Mouse (Mus musculus) stomach, postnatal 0 days (tissue): Measurements from ENCODE around the gene Madd. TPM values are rescaled to one million over a fixed set of nuclear protein-coding genes. Genes with fewer than 3 reads are reported as not detected.

ENCODE experiments used
- ATAC-seq: fragments of 200-750 bp; cut with Nextera tagmentation; 2 replicates; pipeline ENCODE4 v1.8.0; 2017; ENCODE audit not compliant: low FRiP score, low TSS enrichment
- DNase-seq: peaks from one replicate; pipeline ENCODE4 v3.0.0-alpha.2; 2016; ENCODE audit warnings: low spot score
- H3K27ac ChIP-seq: fragments of 300-500 bp; sonication (generic); replicated peaks from 2 replicates; pipeline ENCODE4 v1.5.1; 2014; ENCODE audit warnings: mild to moderate bottlenecking, control low read depth
- H3K27me3 ChIP-seq: fragments of 300-500 bp; sonication (generic); 2 replicates; pipeline ENCODE4 v1.6.1; 2014; ENCODE audit warnings: low read length; ENCODE audit not compliant: control insufficient read depth, insufficient read depth
- H3K36me3 ChIP-seq: fragments of 300-500 bp; sonication (generic); 2 replicates; pipeline ENCODE4 v1.6.1; 2014; ENCODE audit warnings: low read length, mixed read lengths; ENCODE audit not compliant: control insufficient read depth, insufficient read depth
- H3K4me1 ChIP-seq: fragments of 300-500 bp; sonication (generic); replicated peaks from 2 replicates; pipeline ENCODE4 v1.6.1; 2014; ENCODE audit warnings: antibody characterized with exemption; ENCODE audit not compliant: control insufficient read depth, insufficient read depth
- H3K4me2 ChIP-seq: fragments of 300-500 bp; sonication (generic); replicated peaks from 2 replicates; pipeline ENCODE4 v1.6.1; 2014; ENCODE audit warnings: low read depth, mild to moderate bottlenecking, control low read depth, moderate library complexity
- H3K4me3 ChIP-seq: fragments of 300-500 bp; sonication (generic); 2 replicates; pipeline ENCODE4 v1.5.1; 2014; ENCODE audit warnings: low read depth, low read length, control low read depth
- H3K9ac ChIP-seq: fragments of 300-500 bp; sonication (generic); 2 replicates; pipeline ENCODE4 v1.6.1; 2014; ENCODE audit warnings: mild to moderate bottlenecking, low read length, control low read depth, mixed read lengths
- H3K9me3 ChIP-seq: fragments of 300-500 bp; sonication (generic); 2 replicates; pipeline ENCODE4 v1.6.1; 2016; ENCODE audit warnings: low read length; ENCODE audit not compliant: control insufficient read depth
- CTCF ChIP-seq: IDR thresholded peaks from 2 replicates; pipeline ENCODE4 v1.5.1; 2016; ENCODE audit warnings: antibody characterized with exemption, low read depth, mild to moderate bottlenecking, moderate library complexity
- EP300 ChIP-seq: optimal IDR thresholded peaks from 2 replicates; pipeline ENCODE3; 2016; ENCODE audit warnings: antibody characterized with exemption
- WGBS: fragments of 180-500 bp; shearing (Covaris S2); extraction: QIAGEN DNeasy Blood & Tissue Kit; methylation state at CpG from one replicate; pipeline ENCODE4 v1.1.7; 2014; 5-methylcytosine and 5-hydroxymethylcytosine counted together
- polyA plus RNA-seq: library from polyadenylated mRNA; unstranded; fragments of >200 nt; fragmentation: Nextera tagmentation; extraction: Ambion mirVana; gene quantifications from 2 replicates; pipeline ENCODE4 v1.2.1, GENCODE M21; 2015

Madd gene
- polyA plus RNA-seq, 1 experiment from 2014 or later = 8.7 TPM

DNA sequence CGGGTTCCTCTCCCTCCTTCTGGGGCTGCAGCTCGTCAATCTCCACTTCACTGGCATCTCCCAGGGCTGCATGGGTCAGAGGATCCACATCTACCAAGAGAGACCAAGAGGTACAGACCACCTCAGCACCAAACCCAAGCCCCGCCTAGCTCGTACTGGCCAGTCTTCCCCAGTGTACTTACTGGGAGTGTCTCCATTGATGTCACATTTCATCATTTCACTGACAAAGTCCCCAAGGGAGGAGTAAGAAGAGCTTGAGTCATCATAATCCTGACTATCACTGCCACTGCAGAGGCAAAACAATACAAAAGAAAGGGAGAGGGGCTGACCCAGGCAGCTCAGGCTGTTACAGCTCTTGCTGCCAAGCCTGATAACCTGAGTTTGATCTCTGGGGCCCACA is 16.0 kb downstream of the Madd start:
- TF ChIP-seq CTCF (no peak), EP300 (no peak)
- H3K9me3 ChIP-seq = no peaks in the 10 kb centered on the region
- WGBS = 56% methylated on average over 4 of the region's 4 CpGs
- no peak overlapping the region for H3K27ac ChIP-seq
- no peaks in the 10 kb centered on the region for H3K4me1 ChIP-seq
- no peak overlapping the region for H3K9ac ChIP-seq
- DNase-seq = no peak
- no peak overlapping the region for H3K4me2 ChIP-seq
- ATAC-seq = peak; percentile 62; the same call in 1 of the 2 replicates
- no peak overlapping the region for H3K4me3 ChIP-seq
- no peaks in the 10 kb centered on the region for H3K27me3 ChIP-seq
- H3K36me3 ChIP-seq = peaks cover 5% of the 10 kb centered on the region; the same call in 1 of the 2 replicates

- no peak for TF ChIP-seq CTCF
- no peak for TF ChIP-seq EP300
- Histone ChIP-seq H3K4me3 (no peak overlapping the region), H3K36me3 (0 out of 2 replicates have a peak, but pooled peaks cover 4% of the 10 kb centered on the region), H3K9me3 (no peaks in the 10 kb centered on the region), H3K4me2 (no peak overlapping the region), H3K27ac (no peak overlapping the region), H3K4me1 (no peaks in the 10 kb centered on the region), H3K27me3 (no peaks in the 10 kb centered on the region), H3K9ac (no peak overlapping the region)
- no peak for DNase-seq
- ATAC-seq = no peak
- 84% methylated on average over 6 of the region's 6 CpGs for WGBS
Measured at GRCm38 (mm10) chr2:91164991-91165390, 18.6 kb downstream of the Madd start.

DNA sequence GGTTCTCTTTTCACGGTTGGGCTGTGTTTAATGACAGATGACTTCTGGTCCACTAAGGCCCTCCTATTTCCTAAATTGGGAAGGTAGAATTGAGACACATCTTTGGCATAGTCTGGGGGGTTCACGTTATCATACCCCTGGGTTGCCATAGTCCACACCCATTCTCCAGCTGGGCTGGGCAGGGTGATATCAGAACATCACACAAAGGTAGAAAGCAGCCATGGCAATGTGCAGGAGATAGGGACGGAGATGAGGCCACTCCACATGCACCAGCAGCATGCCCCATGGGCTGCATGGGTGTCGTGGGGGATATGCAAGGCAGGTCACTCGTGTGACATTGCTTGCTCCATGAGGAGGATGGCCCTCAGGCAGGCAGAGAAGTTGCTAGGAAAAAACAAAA is 20.1 kb downstream of the Madd start:
- H3K36me3 ChIP-seq = 0 out of 2 replicates have a peak, but pooled peaks cover 4% of the 10 kb centered on the region
- no peak overlapping the region for H3K4me2 ChIP-seq
- DNase-seq (no peak), ATAC-seq (no peak)
- TF ChIP-seq CTCF (no peak), EP300 (no peak)
- no peak overlapping the region for H3K27ac ChIP-seq
- no peaks in the 10 kb centered on the region for H3K9me3 ChIP-seq
- H3K27me3 ChIP-seq = no peaks in the 10 kb centered on the region
- no peak overlapping the region for H3K4me3 ChIP-seq
- WGBS = 81% methylated on average over 5 of the region's 5 CpGs
- H3K4me1 ChIP-seq = no peaks in the 10 kb centered on the region
- no peak overlapping the region for H3K9ac ChIP-seq

DNA sequence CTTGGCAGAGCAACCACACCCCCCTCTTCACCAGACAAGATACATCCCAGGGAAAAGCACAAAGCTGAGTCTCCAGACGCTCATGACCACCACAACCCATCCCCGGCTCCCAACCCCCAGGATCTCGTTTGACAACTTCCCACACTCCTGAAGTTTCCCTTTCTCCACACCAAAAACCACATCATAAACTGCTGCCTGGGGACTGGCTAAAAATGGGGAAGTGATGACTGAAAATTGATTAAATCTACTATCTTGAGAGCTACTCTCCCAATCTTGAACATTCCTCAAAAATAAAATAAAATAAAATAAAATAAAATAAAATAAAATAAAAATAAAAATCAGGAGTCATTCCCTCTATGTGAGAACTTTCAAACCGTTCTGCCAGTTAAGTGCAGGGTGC is 20.7 kb downstream of the Madd start:
- TF ChIP-seq EP300 (no peak), CTCF (no peak)
- ATAC-seq (no peak), DNase-seq (no peak)
- 0 out of 2 replicates have a peak, but pooled peaks cover 4% of the 10 kb centered on the region for H3K36me3 ChIP-seq
- H3K9me3 ChIP-seq = no peaks in the 10 kb centered on the region
- H3K27ac ChIP-seq = no peak overlapping the region
- H3K4me3 ChIP-seq = no peak overlapping the region
- H3K4me1 ChIP-seq = no peaks in the 10 kb centered on the region
- no peak overlapping the region for H3K4me2 ChIP-seq
- H3K27me3 ChIP-seq = no peaks in the 10 kb centered on the region
- no peak overlapping the region for H3K9ac ChIP-seq
- 82% methylated on average over 4 of the region's 4 CpGs for WGBS

GRCm38 (mm10) chr2:91160591-91160990 is 23.0 kb downstream of the Madd start:
- Histone ChIP-seq H3K36me3 (0 out of 2 replicates have a peak, but pooled peaks cover 2% of the 10 kb centered on the region), H3K4me2 (no peak overlapping the region), H3K27ac (0 out of 2 replicates have a peak overlapping the region, but pooled peaks have one; percentile 30), H3K9ac (no peak overlapping the region), H3K27me3 (no peaks in the 10 kb centered on the region), H3K9me3 (no peaks in the 10 kb centered on the region), H3K4me3 (no peak overlapping the region), H3K4me1 (no peaks in the 10 kb centered on the region)
- ATAC-seq (no peak), DNase-seq (no peak)
- WGBS = 65% methylated on average over 6 of the region's 6 CpGs
- TF ChIP-seq EP300 (no peak), CTCF (no peak)

DNA sequence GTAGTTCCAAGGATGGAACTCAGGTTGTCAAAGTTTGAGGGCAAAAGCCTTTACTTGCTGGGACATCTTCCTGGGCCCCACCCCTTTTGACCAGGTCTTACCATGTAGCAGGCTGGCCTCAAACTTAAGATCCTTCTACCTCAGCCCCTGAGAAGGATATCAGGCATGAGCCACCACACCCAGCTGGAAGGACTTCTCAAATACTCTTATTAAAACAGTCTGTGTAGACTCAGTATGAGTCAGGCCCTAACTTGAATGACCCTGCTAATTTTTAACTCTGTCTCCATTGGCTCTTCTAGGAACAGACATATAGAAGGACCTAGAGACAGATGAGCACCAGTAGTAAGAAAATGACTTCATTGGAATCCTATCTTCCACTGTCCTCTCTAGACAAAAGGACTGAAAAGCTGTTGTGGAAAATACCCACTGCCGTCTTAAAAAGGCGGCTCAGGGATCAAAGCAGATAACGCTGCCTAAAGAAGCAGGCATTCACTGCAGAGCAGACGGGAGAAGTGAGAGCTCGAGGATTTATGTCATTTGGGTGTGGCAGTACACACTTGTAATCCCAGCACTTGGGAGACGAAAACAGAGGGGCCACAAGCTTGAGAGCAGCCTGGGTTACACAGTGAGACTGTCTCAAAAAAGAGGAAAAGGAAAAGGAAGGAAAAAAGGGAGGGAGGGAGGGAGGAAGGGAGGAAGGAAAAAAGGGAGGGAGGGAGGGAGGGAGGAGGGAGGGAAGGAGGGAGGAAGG is 26.5 kb downstream of the Madd start:
- TF ChIP-seq EP300 = no peak
- no peak for TF ChIP-seq CTCF

More for the DNA sequence above, 26.5 kb downstream of the Madd start:
- Histone ChIP-seq H3K4me3 (no peak overlapping the region), H3K4me1 (no peaks in the 10 kb centered on the region), H3K27me3 (no peaks in the 10 kb centered on the region), H3K36me3 (0 out of 2 replicates have a peak, but pooled peaks cover under 1% of the 10 kb centered on the region), H3K9ac (no peak overlapping the region), H3K9me3 (no peaks in the 10 kb centered on the region), H3K4me2 (no peak overlapping the region), H3K27ac (peak overlapping the region; percentile 77)
- DNase-seq (no peak), ATAC-seq (peak; percentile 80)
- WGBS = 22% methylated on average over 6 of the region's 6 CpGs
